Mouse (Mus musculus): ENCODE measurements around the gene Plekhm3. TPM values are rescaled to one million over a fixed set of nuclear protein-coding genes. Genes with fewer than 3 reads are reported as not detected.

Plekhm3 gene
- total RNA-seq, 1 experiment: 9.8 TPM

- no peak for DNase-seq (ENCODE audit: low read depth, low spot score)
- in situ Hi-C loops (cut with MboI; ENCODE audit: low sequenced_read_pairs in 2 of 2, unreplicated experiment in 2 of 2): no loop called here
- no peaks in the 10 kb centered on the region for H3K36me3 ChIP-seq (ENCODE audit: control insufficient read depth, insufficient read depth, low read length, poor library complexity, severe bottlenecking)
- H3K4me3 ChIP-seq (ENCODE audit: insufficient read depth in 1 of 2, low read depth in 1 of 2, low read length in 2 of 2, poor library complexity in 1 of 2, severe bottlenecking in 1 of 2): no peak overlapping the region
- no peaks in the 10 kb centered on the region for H3K4me1 ChIP-seq (ENCODE audit: control insufficient read depth in 2 of 2, insufficient read depth in 2 of 2, low read length in 2 of 2, poor library complexity in 1 of 2)
- no peaks in the 10 kb centered on the region for H3K9me3 ChIP-seq (ENCODE audit: control insufficient read depth, insufficient read depth, low read depth, low read length)
- H3K27ac ChIP-seq (ENCODE audit: insufficient read depth, low read depth, low read length, poor library complexity, severe bottlenecking): no peak overlapping the region
- no peak overlapping the region for H3K9ac ChIP-seq (ENCODE audit: insufficient read depth, low read depth, low read length, poor library complexity, severe bottlenecking)
- TF ChIP-seq ZC3H11A (IDR thresholded peaks at IDR 0.05; ENCODE audit: borderline replicate concordance, low read depth, low read length): no peak
- no peak for TF ChIP-seq MAFK (IDR thresholded peaks at IDR 0.05; ENCODE audit: insufficient read depth, low read depth, low read length)
- no peak for TF ChIP-seq CHD2 (IDR thresholded peaks at IDR 0.05; ENCODE audit: low read depth, low read length)
- TF ChIP-seq ZNF384 (IDR thresholded peaks at IDR 0.05; ENCODE audit: low read depth, low read length): no peak
- no peak for TF ChIP-seq HCFC1 (IDR thresholded peaks at IDR 0.05; ENCODE audit: borderline replicate concordance, insufficient read depth, low read length)
Observed at GRCm38 (mm10) chr1:64843900-64844616, 112.6 kb downstream of the Plekhm3 start.

- no peak overlapping the region for H3K27ac ChIP-seq (ENCODE audit: insufficient read depth, low read depth, low read length, poor library complexity, severe bottlenecking)
- in situ Hi-C loops (cut with MboI; ENCODE audit: low sequenced_read_pairs in 2 of 2, unreplicated experiment in 2 of 2): no loop called here
- H3K9me3 ChIP-seq (ENCODE audit: control insufficient read depth, insufficient read depth, low read depth, low read length): no peaks in the 10 kb centered on the region
- no peaks in the 10 kb centered on the region for H3K36me3 ChIP-seq (ENCODE audit: control insufficient read depth, insufficient read depth, low read length, poor library complexity, severe bottlenecking)
- DNase-seq (ENCODE audit: low read depth, low spot score): no peak
- H3K4me1 ChIP-seq (ENCODE audit: control insufficient read depth in 2 of 2, insufficient read depth in 2 of 2, low read length in 2 of 2, poor library complexity in 1 of 2): no peaks in the 10 kb centered on the region
- H3K4me3 ChIP-seq (ENCODE audit: insufficient read depth in 1 of 2, low read depth in 1 of 2, low read length in 2 of 2, poor library complexity in 1 of 2, severe bottlenecking in 1 of 2): no peak overlapping the region
- TF ChIP-seq CHD2 (IDR thresholded peaks at IDR 0.05; ENCODE audit: low read depth, low read length) (no peak), ZC3H11A (IDR thresholded peaks at IDR 0.05; ENCODE audit: borderline replicate concordance, low read depth, low read length) (no peak), ZNF384 (IDR thresholded peaks at IDR 0.05; ENCODE audit: low read depth, low read length) (no peak), HCFC1 (IDR thresholded peaks at IDR 0.05; ENCODE audit: borderline replicate concordance, insufficient read depth, low read length) (no peak), MAFK (IDR thresholded peaks at IDR 0.05; ENCODE audit: insufficient read depth, low read depth, low read length) (no peak)
- no peak overlapping the region for H3K9ac ChIP-seq (ENCODE audit: insufficient read depth, low read depth, low read length, poor library complexity, severe bottlenecking)
Observed at GRCm38 (mm10) chr1:64840930-64841329, 115.7 kb downstream of the Plekhm3 start.

GRCm38 (mm10) chr1:64836584-64836983 is 120.0 kb downstream of the Plekhm3 start:
- Histone ChIP-seq H3K4me1 (ENCODE audit: control insufficient read depth in 2 of 2, insufficient read depth in 2 of 2, low read length in 2 of 2, poor library complexity in 1 of 2) (no peaks in the 10 kb centered on the region), H3K4me3 (ENCODE audit: insufficient read depth in 1 of 2, low read depth in 1 of 2, low read length in 2 of 2, poor library complexity in 1 of 2, severe bottlenecking in 1 of 2) (no peak overlapping the region), H3K36me3 (ENCODE audit: control insufficient read depth, insufficient read depth, low read length, poor library complexity, severe bottlenecking) (no peaks in the 10 kb centered on the region), H3K27ac (ENCODE audit: insufficient read depth, low read depth, low read length, poor library complexity, severe bottlenecking) (no peak overlapping the region), H3K9me3 (ENCODE audit: control insufficient read depth, insufficient read depth, low read depth, low read length) (no peaks in the 10 kb centered on the region), H3K9ac (ENCODE audit: insufficient read depth, low read depth, low read length, poor library complexity, severe bottlenecking) (no peak overlapping the region)
- no peak for DNase-seq (ENCODE audit: low read depth, low spot score)
- TF ChIP-seq CHD2 (IDR thresholded peaks at IDR 0.05; ENCODE audit: low read depth, low read length): no peak
- TF ChIP-seq MAFK (IDR thresholded peaks at IDR 0.05; ENCODE audit: insufficient read depth, low read depth, low read length): no peak
- TF ChIP-seq ZC3H11A (IDR thresholded peaks at IDR 0.05; ENCODE audit: borderline replicate concordance, low read depth, low read length): no peak
- TF ChIP-seq HCFC1 (IDR thresholded peaks at IDR 0.05; ENCODE audit: borderline replicate concordance, insufficient read depth, low read length): no peak
- TF ChIP-seq ZNF384 (IDR thresholded peaks at IDR 0.05; ENCODE audit: low read depth, low read length): no peak
- in situ Hi-C loops (cut with MboI; ENCODE audit: low sequenced_read_pairs in 2 of 2, unreplicated experiment in 2 of 2): no loop called here

- no peak overlapping the region for H3K4me3 ChIP-seq (ENCODE audit: insufficient read depth in 1 of 2, low read depth in 1 of 2, low read length in 2 of 2, poor library complexity in 1 of 2, severe bottlenecking in 1 of 2)
Observed at GRCm38 (mm10) chr1:64836114-64836513, 120.5 kb downstream of the Plekhm3 start.

More at GRCm38 (mm10) chr1:64836114-64836513, 120.5 kb downstream of the Plekhm3 start:
- in situ Hi-C loops (cut with MboI; ENCODE audit: low sequenced_read_pairs in 2 of 2, unreplicated experiment in 2 of 2): no loop called here
- TF ChIP-seq CHD2 (IDR thresholded peaks at IDR 0.05; ENCODE audit: low read depth, low read length) (no peak), ZC3H11A (IDR thresholded peaks at IDR 0.05; ENCODE audit: borderline replicate concordance, low read depth, low read length) (no peak), ZNF384 (IDR thresholded peaks at IDR 0.05; ENCODE audit: low read depth, low read length) (no peak), MAFK (IDR thresholded peaks at IDR 0.05; ENCODE audit: insufficient read depth, low read depth, low read length) (no peak), HCFC1 (IDR thresholded peaks at IDR 0.05; ENCODE audit: borderline replicate concordance, insufficient read depth, low read length) (no peak)
- Histone ChIP-seq H3K9ac (ENCODE audit: insufficient read depth, low read depth, low read length, poor library complexity, severe bottlenecking) (no peak overlapping the region), H3K27ac (ENCODE audit: insufficient read depth, low read depth, low read length, poor library complexity, severe bottlenecking) (no peak overlapping the region), H3K36me3 (ENCODE audit: control insufficient read depth, insufficient read depth, low read length, poor library complexity, severe bottlenecking) (no peaks in the 10 kb centered on the region), H3K9me3 (ENCODE audit: control insufficient read depth, insufficient read depth, low read depth, low read length) (no peaks in the 10 kb centered on the region), H3K4me1 (ENCODE audit: control insufficient read depth in 2 of 2, insufficient read depth in 2 of 2, low read length in 2 of 2, poor library complexity in 1 of 2) (no peaks in the 10 kb centered on the region)
- no peak for DNase-seq (ENCODE audit: low read depth, low spot score)
